Mouse (Mus musculus): ENCODE results near the gene Acot6. TPM values are rescaled to one million over a fixed set of nuclear protein-coding genes. Genes with fewer than 3 reads are reported as not detected.

Gene Acot6
- total and polyA plus RNA-seq, 3 experiments, result 0.08 TPM; not detected in 2

GRCm38 (mm10) chr12:84125892-84126291 lies 25.4 kb downstream of the Acot6 start:
- dilution Hi-C loops (cut with MboI; ENCODE audit: extremely low pct_ligation_motif_present, extremely low pct_unique_long_range_greater_than_20kb, low sequenced_read_pairs) (no loop called here), in situ Hi-C loops (cut with MboI; ENCODE audit: low pct_ligation_motif_present, low pct_unique_long_range_greater_than_20kb, low sequenced_read_pairs) (no loop called here)
- Histone ChIP-seq H3K36me3 (replicated peaks in 1 of 2; ENCODE audit: control insufficient read depth in 1 of 2, insufficient read depth in 1 of 2, low read length in 1 of 2) (peaks cover 3 to 30% of the 10 kb centered on the region in 2 experiments), H3K79me2 (replicated peaks; ENCODE audit: control insufficient read depth, extremely low read depth, insufficient read depth, poor library complexity, severe bottlenecking) (no peaks in the 10 kb centered on the region), H3K4me3 (replicated peaks in 1 of 3; ENCODE audit: low read depth in 2 of 3, low read length in 2 of 3, poor library complexity in 1 of 3) (no peak overlapping the region), H3K9ac (ENCODE audit: insufficient read depth, low read depth) (no peak overlapping the region), H3K4me2 (ENCODE audit: insufficient read depth, low read depth, poor library complexity, severe bottlenecking) (no peak overlapping the region), H3K4me1 (ENCODE audit: control insufficient read depth in 1 of 2, insufficient read depth in 2 of 2) (peaks cover 0 to 15% of the 10 kb centered on the region in 2 experiments; a peak in 2 of 4 replicates), H3K9me3 (replicated peaks; ENCODE audit: low read length) (no peaks in the 10 kb centered on the region), H3K27ac (ENCODE audit: insufficient read depth, low read depth) (no peak overlapping the region), H3K27me3 (replicated peaks) (no peaks in the 10 kb centered on the region)
- TF ChIP-seq MAX (IDR thresholded peaks at IDR 0.05; ENCODE audit: low read length) (no peak), CHD1 (IDR thresholded peaks at IDR 0.05; ENCODE audit: low read depth, low read length) (no peak), HCFC1 (IDR thresholded peaks at IDR 0.05; ENCODE audit: low read depth, low read length) (no peak), MEF2A (IDR thresholded peaks at IDR 0.05; ENCODE audit: borderline replicate concordance, low read depth, low read length) (no peak), EP300 (IDR thresholded peaks at IDR 0.05; ENCODE audit: low read length) (no peak), CTCF (conservative IDR thresholded peaks at IDR 0.05 in 1 of 2, IDR thresholded peaks at IDR 0.05 in 1 of 2; ENCODE audit: low read depth in 2 of 2, low read length in 2 of 2) (no peak), USF2 (conservative IDR thresholded peaks at IDR 0.05; ENCODE audit: low read depth, low read length) (no peak), RAD21 (IDR thresholded peaks at IDR 0.05; ENCODE audit: low read depth, low read length) (no peak), TBP (conservative IDR thresholded peaks at IDR 0.05; ENCODE audit: low read depth, low read length) (no peak), IRF4 (IDR thresholded peaks at IDR 0.05; ENCODE audit: low read depth, low read length) (no peak), TCF12 (IDR thresholded peaks at IDR 0.05; ENCODE audit: low read depth, low read length) (no peak), UBTF (IDR thresholded peaks at IDR 0.05; ENCODE audit: low read depth, low read length) (no peak), ZKSCAN1 (IDR thresholded peaks at IDR 0.05; ENCODE audit: borderline replicate concordance, low read depth, low read length) (no peak), GABPA (IDR thresholded peaks at IDR 0.05; ENCODE audit: insufficient replicate concordance, low read depth, low read length) (no peak), SIN3A (IDR thresholded peaks at IDR 0.05; ENCODE audit: low read length) (no peak), ZMIZ1 (IDR thresholded peaks at IDR 0.05; ENCODE audit: low read depth, low read length) (no peak), JUN (IDR thresholded peaks at IDR 0.05; ENCODE audit: insufficient read depth, low read depth, low read length) (no peak)
- DNase-seq (ENCODE audit: extremely low read depth), result no peak

- Histone ChIP-seq H3K27ac (ENCODE audit: insufficient read depth, low read depth) (no peak overlapping the region), H3K27me3 (replicated peaks) (no peaks in the 10 kb centered on the region), H3K9me3 (replicated peaks; ENCODE audit: low read length) (no peaks in the 10 kb centered on the region), H3K79me2 (replicated peaks; ENCODE audit: control insufficient read depth, extremely low read depth, insufficient read depth, poor library complexity, severe bottlenecking) (no peaks in the 10 kb centered on the region), H3K4me1 (ENCODE audit: control insufficient read depth in 1 of 2, insufficient read depth in 2 of 2) (peaks cover 0 to 18% of the 10 kb centered on the region in 2 experiments; a peak in 2 of 4 replicates), H3K9ac (ENCODE audit: insufficient read depth, low read depth) (no peak overlapping the region), H3K4me2 (ENCODE audit: insufficient read depth, low read depth, poor library complexity, severe bottlenecking) (no peak overlapping the region), H3K4me3 (replicated peaks in 1 of 3; ENCODE audit: low read depth in 2 of 3, low read length in 2 of 3, poor library complexity in 1 of 3) (no peak overlapping the region), H3K36me3 (replicated peaks in 1 of 2; ENCODE audit: control insufficient read depth in 1 of 2, insufficient read depth in 1 of 2, low read length in 1 of 2) (peaks cover 3 to 31% of the 10 kb centered on the region in 2 experiments)
- in situ Hi-C loops (cut with MboI; ENCODE audit: low pct_ligation_motif_present, low pct_unique_long_range_greater_than_20kb, low sequenced_read_pairs) (no loop called here), dilution Hi-C loops (cut with MboI; ENCODE audit: extremely low pct_ligation_motif_present, extremely low pct_unique_long_range_greater_than_20kb, low sequenced_read_pairs) (no loop called here)
- no peak for DNase-seq (ENCODE audit: extremely low read depth)
- TF ChIP-seq CHD1 (IDR thresholded peaks at IDR 0.05; ENCODE audit: low read depth, low read length) (no peak), PAX5 (IDR thresholded peaks at IDR 0.05; ENCODE audit: low read length) (no peak), UBTF (IDR thresholded peaks at IDR 0.05; ENCODE audit: low read depth, low read length) (no peak), CTCF (conservative IDR thresholded peaks at IDR 0.05 in 1 of 2, IDR thresholded peaks at IDR 0.05 in 1 of 2; ENCODE audit: low read depth in 2 of 2, low read length in 2 of 2) (no peak), MEF2A (IDR thresholded peaks at IDR 0.05; ENCODE audit: borderline replicate concordance, low read depth, low read length) (no peak), E2F4 (IDR thresholded peaks at IDR 0.05; ENCODE audit: insufficient replicate concordance, low read depth, low read length) (no peak)
These were observed 26.4 kb downstream of the Acot6 start for GRCm38 (mm10) chr12:84126899-84127298.

All from CH12.LX (cell line).